15 mouse cellular contexts compared by ENCODE assay signal in genomic region chr7:139221072-139221471, GRCm38 (mm10). TPM values are rescaled to one million over a fixed set of nuclear protein-coding genes. Genes with fewer than 3 reads are reported as not detected.
DNase-seq lines count a peak whose midpoint lies in the region; TF ChIP-seq lines count a peak whose summit lies in the region.
"Had no signal": no experiment of that assay in that cellular context is flagged by ENCODE, and none has a peak within 500 bp of the region (broad histone marks: within the 10 kb centered on the region; RNA-seq: fewer than 3 reads in every experiment).

No protein-coding gene starts in this region.

- no peak for TF ChIP-seq CTCF in gastrocnemius, adult 2 months (IDR thresholded peaks at IDR 0.05)

- H3K27ac ChIP-seq in gastrocnemius, adult 2 months: peak overlapping the region; percentile 59; the same call in 1 of the 2 replicates
- H3K27ac ChIP-seq: embryonic facial prominence, embryonic 12.5 days; forebrain, embryonic 15.5 days; heart, embryonic 15.5 days; hindbrain, embryonic 14.5 days had no signal

- no peak for DNase-seq in gastrocnemius, adult 2 months
- no peak for DNase-seq in gastrocnemius, adult 18-20 months (ENCODE audit: low spot score)
- DNase-seq in right cerebral cortex, adult 18-20 months: peak; percentile 46
- DNase-seq in right cerebral cortex, postnatal 25 days: no peak
- DNase-seq in brain, adult 2 months (ENCODE audit: low read depth, low spot score): peak; percentile 73
- peak; percentile 61 for DNase-seq in telencephalon, adult 2 months (ENCODE audit: low read depth, low spot score)
- no peak for DNase-seq in heart, adult 11 months
- DNase-seq: cerebellum, adult 9-10 months; cerebellum, postnatal 25 days had no signal

- no peak overlapping the region for H3K4me3 ChIP-seq in gastrocnemius, adult 2 months
- H3K4me3 ChIP-seq: embryonic facial prominence, embryonic 12.5 days; forebrain, embryonic 15.5 days; heart, embryonic 15.5 days; hindbrain, embryonic 10.5 days had no signal

- intact Hi-C loops in gastrocnemius, adult 2 months (cut with DNase I): no loop called here

RNA-seq across cellular contexts. Expression of gene Stk32c, which starts 8.0 kb away (rescaled TPM):
- under 1 TPM in 1 of 2 experiments, not detected in 1; 0.73 TPM for total RNA-seq in gastrocnemius, adult 2 months (2021)
- under 1 TPM; 0.27 to 0.31 TPM for total RNA-seq in gastrocnemius, adult 18-20 months (2021)
- total RNA-seq: CH12.LX had no signal

RNA-seq across cellular contexts. Expression of gene Lrrc27, which starts 8.3 kb away (rescaled TPM):
- total RNA-seq in gastrocnemius, adult 2 months (2021): 1 to 10 TPM; 1.6 to 4.0 TPM
- total RNA-seq in gastrocnemius, adult 18-20 months (2021): 1 to 10 TPM; 1.9 to 3.0 TPM

RNA-seq across cellular contexts. Expression of gene Pwwp2b, which starts 27.2 kb away (rescaled TPM):
- total RNA-seq in gastrocnemius, adult 2 months (2021): 1 to 10 TPM; 3.0 to 7.4 TPM
- total RNA-seq in gastrocnemius, adult 18-20 months (2021): 1 to 10 TPM; 4.9 to 6.7 TPM

Comparison
In these comparisons a context has a peak if more than half of its experiments do, and no peak if none do; other contexts are left out.
1. DNase-seq: peak in right cerebral cortex, adult 18-20 months (single experiment), brain, adult 2 months (single experiment) and telencephalon, adult 2 months (single experiment); none in gastrocnemius, adult 2 months (single experiment), gastrocnemius, adult 18-20 months (single experiment), right cerebral cortex, postnatal 25 days (single experiment) and heart, adult 11 months (single experiment).